ENCODE assay signal across 8 mouse cellular contexts in the genomic region with DNA sequence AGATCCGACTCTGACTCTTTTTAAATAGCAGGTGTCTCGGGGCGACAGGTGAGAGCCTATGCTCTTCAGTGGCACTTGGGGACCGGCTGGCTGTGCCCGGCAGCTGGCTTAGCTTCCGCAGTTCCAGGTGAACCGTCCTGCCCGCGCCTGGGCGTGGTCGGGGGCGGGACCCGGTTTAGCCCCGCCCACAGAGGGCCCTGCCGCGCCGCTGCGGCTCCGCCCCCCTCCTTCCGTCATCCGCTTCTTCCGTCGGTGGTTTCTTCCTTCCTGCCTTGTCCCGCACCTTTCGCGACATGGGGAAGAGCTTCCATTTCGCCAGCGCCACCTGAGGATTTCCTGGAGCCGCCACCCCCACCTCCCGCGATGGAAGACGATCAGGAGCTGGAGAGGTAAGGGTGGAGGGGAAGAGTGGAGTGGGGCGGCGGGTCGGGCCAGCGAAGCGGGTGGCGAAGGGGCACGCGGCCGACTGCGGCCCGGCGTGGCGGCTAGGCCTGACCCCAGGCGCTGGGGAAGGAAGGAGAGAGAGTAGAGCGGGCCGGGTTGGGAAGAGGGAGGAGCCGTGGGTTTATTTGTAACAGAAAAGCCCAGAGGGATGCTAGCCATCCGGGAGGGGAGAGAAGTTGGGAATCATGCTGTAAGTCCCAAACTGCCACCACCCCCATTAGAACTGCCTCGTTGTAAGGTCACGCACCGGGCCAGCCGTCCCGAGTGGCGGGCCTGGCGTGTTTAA. TPM values are rescaled to one million over a fixed set of nuclear protein-coding genes. Genes with fewer than 3 reads are reported as not detected.
A peak's percentile ranks its signal among the peaks of the same experiment; 100 is the strongest.
DNase-seq lines count a peak whose midpoint lies in the region; ATAC-seq and TF ChIP-seq lines count a peak whose summit lies in the region.

No protein-coding gene starts in this region.

- no peak for TF ChIP-seq EP300 in CH12.LX (IDR thresholded peaks at IDR 0.05; ENCODE audit: low read length)

- H3K4me3 ChIP-seq in CH12.LX (replicated peaks in 1 of 3; ENCODE audit: low read depth in 2 of 3, low read length in 2 of 3, poor library complexity in 1 of 3): peak overlapping the region; percentile 85 to 95 (median 93)
- peak overlapping the region; percentile 69 for H3K4me3 ChIP-seq in forebrain, embryonic 11.5 days (ENCODE audit: low read depth, low read length)
- H3K4me3 ChIP-seq in heart, embryonic 16.5 days (ENCODE audit: low read length): peak overlapping the region; percentile 73
- peak overlapping the region; percentile 88 for H3K4me3 ChIP-seq in liver, embryonic 13.5 days (replicated peaks)
- peak overlapping the region; percentile 52 for H3K4me3 ChIP-seq in stomach, embryonic 14.5 days (ENCODE audit: low read depth, low read length)

- peak; percentile 74 for ATAC-seq in forebrain, embryonic 11.5 days (replicated peaks; ENCODE audit: low FRiP score)
- ATAC-seq in heart, embryonic 16.5 days (replicated peaks; ENCODE audit: extremely low read depth, insufficient read depth, low FRiP score): peak; percentile 68
- peak; percentile 66 for ATAC-seq in liver, embryonic 13.5 days (ENCODE audit: low read depth)
- ATAC-seq in stomach, embryonic 14.5 days (ENCODE audit: insufficient number of reproducible peaks, insufficient read depth, low FRiP score, low read depth): peak; percentile 76

- WGBS in forebrain, embryonic 11.5 days: under 1% methylated on average over 57 of the region's 57 CpGs
- WGBS in heart, embryonic 16.5 days: 0% methylated on average over 51 of the region's 57 CpGs
- under 1% methylated on average over 56 of the region's 57 CpGs for WGBS in liver, embryonic 13.5 days (ENCODE audit: insufficient replicate concordance)
- under 1% methylated on average over 56 of the region's 57 CpGs for WGBS in stomach, embryonic 14.5 days

- H3K27me3 ChIP-seq in CH12.LX (replicated peaks): no peaks in the 10 kb centered on the region
- H3K27me3 ChIP-seq in forebrain, embryonic 11.5 days (ENCODE audit: control insufficient read depth, insufficient read depth, low read length): no peaks in the 10 kb centered on the region
- H3K27me3 ChIP-seq in heart, embryonic 16.5 days (ENCODE audit: control insufficient read depth, insufficient read depth, low read length): no peaks in the 10 kb centered on the region
- no peaks in the 10 kb centered on the region for H3K27me3 ChIP-seq in liver, embryonic 13.5 days
- no peaks in the 10 kb centered on the region for H3K27me3 ChIP-seq in stomach, embryonic 14.5 days (ENCODE audit: control insufficient read depth, insufficient read depth, low read length)

- no peak for TF ChIP-seq CTCF in CH12.LX (conservative IDR thresholded peaks at IDR 0.05 in 1 of 2, IDR thresholded peaks at IDR 0.05 in 1 of 2; ENCODE audit: low read depth in 2 of 2, low read length in 2 of 2)

- in situ Hi-C loops in CH12.LX (cut with MboI; ENCODE audit: low pct_ligation_motif_present, low pct_unique_long_range_greater_than_20kb, low sequenced_read_pairs): no loop called here

- no peaks in the 10 kb centered on the region for H3K9me3 ChIP-seq in CH12.LX (replicated peaks; ENCODE audit: low read length)
- no peaks in the 10 kb centered on the region for H3K9me3 ChIP-seq in forebrain, embryonic 11.5 days (ENCODE audit: control insufficient read depth, low read length)
- no peaks in the 10 kb centered on the region for H3K9me3 ChIP-seq in heart, embryonic 16.5 days (replicated peaks; ENCODE audit: control insufficient read depth, low read length)
- no peaks in the 10 kb centered on the region for H3K9me3 ChIP-seq in liver, embryonic 13.5 days (replicated peaks)
- no peaks in the 10 kb centered on the region for H3K9me3 ChIP-seq in stomach, embryonic 14.5 days (ENCODE audit: control insufficient read depth, low read depth, low read length)

- H3K27ac ChIP-seq in CH12.LX (ENCODE audit: insufficient read depth, low read depth): peak overlapping the region; percentile 80; the same call in 1 of the 2 replicates
- no peak overlapping the region for H3K27ac ChIP-seq in forebrain, embryonic 11.5 days (ENCODE audit: low read depth, low read length)
- H3K27ac ChIP-seq in heart, embryonic 16.5 days (ENCODE audit: low read length): peak overlapping the region; percentile 96
- H3K27ac ChIP-seq in liver, embryonic 13.5 days: peak overlapping the region; percentile 94
- peak overlapping the region; percentile 95 for H3K27ac ChIP-seq in stomach, embryonic 14.5 days (ENCODE audit: low read length)

- H3K4me1 ChIP-seq in CH12.LX (ENCODE audit: control insufficient read depth in 1 of 2, insufficient read depth in 2 of 2): peaks cover 9 to 56% of the 10 kb centered on the region in 2 experiments; a peak in 3 of 4 replicates
- H3K4me1 ChIP-seq in forebrain, embryonic 11.5 days (replicated peaks; ENCODE audit: control insufficient read depth, insufficient read depth, low read length): peaks cover 4% of the 10 kb centered on the region; the same call in 1 of the 2 replicates
- H3K4me1 ChIP-seq in heart, embryonic 16.5 days (ENCODE audit: control insufficient read depth, insufficient read depth, low read length): peaks cover 29% of the 10 kb centered on the region
- peaks cover 52% of the 10 kb centered on the region for H3K4me1 ChIP-seq in liver, embryonic 13.5 days (replicated peaks)
- peaks cover 26% of the 10 kb centered on the region for H3K4me1 ChIP-seq in stomach, embryonic 14.5 days (ENCODE audit: control insufficient read depth, insufficient read depth, low read length)

- H3K79me2 ChIP-seq in CH12.LX (replicated peaks; ENCODE audit: control insufficient read depth, extremely low read depth, insufficient read depth, poor library complexity, severe bottlenecking): peaks cover 82% of the 10 kb centered on the region

- H3K4me2 ChIP-seq in CH12.LX (ENCODE audit: insufficient read depth, low read depth, poor library complexity, severe bottlenecking): peak overlapping the region; percentile 82
- H3K4me2 ChIP-seq in forebrain, embryonic 11.5 days (ENCODE audit: low read depth, low read length, severe bottlenecking): peak overlapping the region; percentile 91
- peak overlapping the region; percentile 81 for H3K4me2 ChIP-seq in heart, embryonic 16.5 days (ENCODE audit: low read depth, low read length)
- H3K4me2 ChIP-seq in liver, embryonic 13.5 days: peak overlapping the region; percentile 98
- peak overlapping the region; percentile 96 for H3K4me2 ChIP-seq in stomach, embryonic 14.5 days (replicated peaks; ENCODE audit: low read depth, low read length)

- TF ChIP-seq POLR2A in CH12.LX (IDR thresholded peaks at IDR 0.05; ENCODE audit: low read depth, low read length): peak; percentile 78

- dilution Hi-C loops in CH12.LX (cut with MboI; ENCODE audit: extremely low pct_ligation_motif_present, extremely low pct_unique_long_range_greater_than_20kb, low sequenced_read_pairs): no loop called here

- TF ChIP-seq RAD21 in CH12.LX (IDR thresholded peaks at IDR 0.05; ENCODE audit: low read depth, low read length): no peak

- H3K36me3 ChIP-seq in CH12.LX (replicated peaks in 1 of 2; ENCODE audit: control insufficient read depth in 1 of 2, insufficient read depth in 1 of 2, low read length in 1 of 2): peaks cover 12 to 39% of the 10 kb centered on the region in 2 experiments
- no peaks in the 10 kb centered on the region for H3K36me3 ChIP-seq in forebrain, embryonic 11.5 days (ENCODE audit: control insufficient read depth, insufficient read depth, low read length)
- H3K36me3 ChIP-seq in heart, embryonic 16.5 days (ENCODE audit: control insufficient read depth, insufficient read depth): no peaks in the 10 kb centered on the region
- peaks cover 26% of the 10 kb centered on the region for H3K36me3 ChIP-seq in liver, embryonic 13.5 days
- 0 out of 2 replicates have a peak, but pooled peaks cover 2% of the 10 kb centered on the region for H3K36me3 ChIP-seq in stomach, embryonic 14.5 days (ENCODE audit: control insufficient read depth, insufficient read depth, low read length)

- peak overlapping the region; percentile 74 for H3K9ac ChIP-seq in CH12.LX (ENCODE audit: insufficient read depth, low read depth)
- peak overlapping the region; percentile 79 for H3K9ac ChIP-seq in forebrain, embryonic 11.5 days (ENCODE audit: low read length)
- H3K9ac ChIP-seq in heart, embryonic 16.5 days (ENCODE audit: low read length): peak overlapping the region; percentile 90
- H3K9ac ChIP-seq in liver, embryonic 13.5 days: peak overlapping the region; percentile 89
- H3K9ac ChIP-seq in stomach, embryonic 14.5 days (replicated peaks; ENCODE audit: low read depth, low read length): peak overlapping the region; percentile 58; the same call in 1 of the 2 replicates

- peak; percentile 85 for DNase-seq in CH12.LX (ENCODE audit: extremely low read depth)
- DNase-seq in c-Kit-positive CD71-positive TER-119-negative erythroid progenitor cells, embryonic 14.5 days (ENCODE audit: low read depth): peak; percentile 74
- peak; percentile 94 for DNase-seq in forebrain, embryonic 11.5 days (ENCODE audit: low spot score)
- peak; percentile 96 to 97 for DNase-seq in kidney, postnatal 25 days
- DNase-seq in liver, embryonic 13.5 days: peak; percentile 87
- peak; percentile 87 to 93 for DNase-seq in natural killer cell, adult 2 months (ENCODE audit: low spot score in 2 of 2)

TF ChIP-seq in CH12.LX, 34 proteins besides CTCF, POLR2A, EP300 and RAD21 (continues in another document):
- TF ChIP-seq RCOR1 (conservative IDR thresholded peaks at IDR 0.05; ENCODE audit: low read depth, low read length) (no peak), JUN (IDR thresholded peaks at IDR 0.05; ENCODE audit: insufficient read depth, low read depth, low read length) (no peak), JUND (conservative IDR thresholded peaks at IDR 0.05; ENCODE audit: low read depth, low read length) (no peak), POLR2AphosphoS2 (IDR thresholded peaks at IDR 0.05; ENCODE audit: low read depth, low read length) (0 out of 2 replicates have a peak, but pooled peaks have one; percentile 62)

RNA-seq across cellular contexts. Expression of a gene that starts 0.6 kb away (rescaled TPM):
- total RNA-seq in CH12.LX (2012; rRNA removed): 293 and 334 TPM in 2 replicates
- total RNA-seq in CH12.LX (2014; rRNA removed): 354 and 381 TPM in 2 replicates
- 300 and 322 TPM in 2 replicates for polyA plus RNA-seq in CH12.LX (2012; ENCODE audit: insufficient read length, low read depth)
- 110 and 115 TPM in 2 replicates for polyA plus RNA-seq in forebrain, embryonic 11.5 days (2014; fragmentation: Nextera tagmentation; extraction: Ambion mirVana)
- 87.3 and 89.8 TPM in 2 replicates for polyA plus RNA-seq in heart, embryonic 16.5 days (2015; fragmentation: Nextera tagmentation; extraction: Ambion mirVana)
- 110 and 112 TPM in 2 replicates for polyA plus RNA-seq in liver, embryonic 13.5 days (2015; fragmentation: Nextera tagmentation; extraction: Ambion mirVana)
- polyA plus RNA-seq in stomach, embryonic 14.5 days (2014; fragmentation: Nextera tagmentation; extraction: Ambion mirVana): 140 and 148 TPM in 2 replicates

RNA-seq across cellular contexts. Expression of a gene that starts 1.1 kb away (rescaled TPM):
- total RNA-seq in CH12.LX (2012; rRNA removed) (25.6 and 30.1 TPM in 2 replicates), CH12.LX (2014; rRNA removed) (19.4 and 20.3 TPM in 2 replicates)
- polyA plus RNA-seq in CH12.LX (2012; ENCODE audit: insufficient read length, low read depth): 18.8 and 22.9 TPM in 2 replicates
- polyA plus RNA-seq in forebrain, embryonic 11.5 days (2014; fragmentation: Nextera tagmentation; extraction: Ambion mirVana): 9.7 and 9.9 TPM in 2 replicates
- 13.3 and 13.9 TPM in 2 replicates for polyA plus RNA-seq in heart, embryonic 16.5 days (2015; fragmentation: Nextera tagmentation; extraction: Ambion mirVana)
- polyA plus RNA-seq in liver, embryonic 13.5 days (2015; fragmentation: Nextera tagmentation; extraction: Ambion mirVana): 3.3 and 5.2 TPM in 2 replicates
- polyA plus RNA-seq in stomach, embryonic 14.5 days (2014; fragmentation: Nextera tagmentation; extraction: Ambion mirVana): 20.7 and 25.5 TPM in 2 replicates
